8 mouse cellular contexts compared by ENCODE assay signal in the genomic region with DNA sequence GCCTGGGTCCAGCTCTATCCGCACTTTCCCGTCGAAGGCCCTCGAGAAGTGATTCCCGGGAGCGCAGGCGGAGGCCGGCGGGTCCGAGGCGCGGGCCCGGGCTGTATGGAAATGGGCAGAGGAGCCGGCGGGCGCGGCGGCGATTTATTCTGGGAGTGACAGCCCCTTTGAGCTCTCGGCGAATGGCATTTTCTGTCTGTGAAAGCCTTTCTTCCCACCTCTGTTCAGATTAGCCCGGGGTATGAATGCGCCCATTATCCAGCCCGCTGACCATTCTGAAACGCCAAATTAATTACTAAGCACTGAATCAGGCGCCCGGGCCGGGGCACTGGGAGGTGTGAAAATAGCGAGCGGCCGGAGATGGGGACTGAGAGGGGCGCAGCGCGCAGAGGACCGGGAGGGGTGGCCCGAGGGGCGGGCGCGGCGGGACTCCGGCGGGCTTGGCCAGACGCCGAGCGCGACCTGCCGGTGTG. TPM values are rescaled to one million over a fixed set of nuclear protein-coding genes. Genes with fewer than 3 reads are reported as not detected.
DNase-seq lines count a peak whose midpoint lies in the region; ATAC-seq and TF ChIP-seq lines count a peak whose summit lies in the region.

No protein-coding gene starts in this region.

- H3K9ac ChIP-seq in intestine, embryonic 14.5 days (ENCODE audit: low read length) = peak overlapping the region; percentile 48

- no peaks in the 10 kb centered on the region for H3K4me1 ChIP-seq in cerebellum, adult 2 months (ENCODE audit: control insufficient read depth, insufficient read depth, low read length)
- no peaks in the 10 kb centered on the region for H3K4me1 ChIP-seq in intestine, embryonic 14.5 days (replicated peaks; ENCODE audit: control insufficient read depth, insufficient read depth, low read length)
- peaks cover 66% of the 10 kb centered on the region for H3K4me1 ChIP-seq in midbrain, embryonic 10.5 days

- H3K4me3 ChIP-seq in cerebellum, adult 2 months (replicated peaks; ENCODE audit: insufficient read depth, low read depth, low read length) = peak overlapping the region; percentile 43
- peak overlapping the region; percentile 48 for H3K4me3 ChIP-seq in intestine, embryonic 14.5 days (ENCODE audit: low read depth, low read length)
- H3K4me3 ChIP-seq in midbrain, embryonic 10.5 days = peak overlapping the region; percentile 66

- no peak; the same call in 1 of the 2 replicates for ATAC-seq in intestine, embryonic 14.5 days (replicated peaks; ENCODE audit: low FRiP score, low TSS enrichment, low read depth)

- no peaks in the 10 kb centered on the region for H3K36me3 ChIP-seq in intestine, embryonic 14.5 days (ENCODE audit: control insufficient read depth, insufficient read depth, low read length)
- no peaks in the 10 kb centered on the region for H3K36me3 ChIP-seq in midbrain, embryonic 10.5 days

- H3K27ac ChIP-seq in cerebellum, adult 2 months (ENCODE audit: insufficient read depth, low read length) = no peak overlapping the region
- H3K27ac ChIP-seq in intestine, embryonic 14.5 days (ENCODE audit: low read depth) = no peak overlapping the region
- H3K27ac ChIP-seq in midbrain, embryonic 10.5 days (replicated peaks) = peak overlapping the region; percentile 92

- 4% methylated on average over 43 of the region's 47 CpGs for WGBS in cerebellum, adult 2 months
- WGBS in intestine, embryonic 14.5 days = 1% methylated on average over 47 of the region's 47 CpGs
- 0% methylated on average over 46 of the region's 47 CpGs for WGBS in midbrain, embryonic 10.5 days

- no peak for TF ChIP-seq POLR2A in cerebellum, adult 2 months (IDR thresholded peaks at IDR 0.05; ENCODE audit: borderline replicate concordance, insufficient read depth, low read length)

- DNase-seq in cerebellum, adult 2 months = peak; percentile 21 to 31
- no peak for DNase-seq in cerebellum, adult 8-10 months
- peak; percentile 18 for DNase-seq in thymus, postnatal 14 days
- DNase-seq in thymus, adult 18-20 months = no peak
- DNase-seq in intestine, embryonic 14.5 days (ENCODE audit: low spot score) = peak; percentile 77
- DNase-seq in midbrain, embryonic 10.5 days (ENCODE audit: low spot score) = peak; percentile 91
- no peak for DNase-seq in T-cell, adult 2 months (ENCODE audit: low spot score)
- no peak for DNase-seq in frontal cortex, postnatal 25 days (ENCODE audit: low spot score in 2 of 2)

- no peak for TF ChIP-seq CTCF in cerebellum, adult 2 months (IDR thresholded peaks at IDR 0.05; ENCODE audit: borderline replicate concordance, insufficient read depth, low read depth, low read length)

- H3K27me3 ChIP-seq in cerebellum, adult 2 months (ENCODE audit: control insufficient read depth, insufficient read depth, low read length) = peaks cover 5% of the 10 kb centered on the region; the same call in 1 of the 2 replicates
- H3K27me3 ChIP-seq in intestine, embryonic 14.5 days (replicated peaks; ENCODE audit: control insufficient read depth, insufficient read depth, low read length) = peaks cover 47% of the 10 kb centered on the region
- peaks cover 99% of the 10 kb centered on the region for H3K27me3 ChIP-seq in midbrain, embryonic 10.5 days (ENCODE audit: low read depth, poor library complexity, severe bottlenecking)

- no peaks in the 10 kb centered on the region for H3K9me3 ChIP-seq in intestine, embryonic 14.5 days (ENCODE audit: control insufficient read depth, low read length)
- H3K9me3 ChIP-seq in midbrain, embryonic 10.5 days (replicated peaks) = peaks cover 5% of the 10 kb centered on the region; the same call in 1 of the 2 replicates

- H3K4me2 ChIP-seq in intestine, embryonic 14.5 days (ENCODE audit: low read length) = peak overlapping the region; percentile 98

RNA-seq across cellular contexts. Expression of a gene that starts 1.0 kb away (rescaled TPM):
- polyA plus RNA-seq in cerebellum, adult 2 months (2012; rRNA removed) = 22.0 and 26.2 TPM in 2 replicates
- 6.2 and 6.7 TPM in 2 replicates for polyA plus RNA-seq in intestine, embryonic 14.5 days (2014; fragmentation: Nextera tagmentation; extraction: Ambion mirVana)
- 25.6 and 27.4 TPM in 2 replicates for polyA plus RNA-seq in midbrain, embryonic 10.5 days (2016; fragmentation: Nextera tagmentation; extraction: Ambion mirVana)

RNA-seq across cellular contexts. Expression of a gene that starts 32.3 kb away (rescaled TPM):
- 0.93 TPM in 2 replicates for polyA plus RNA-seq in cerebellum, adult 2 months (2012; rRNA removed)
- polyA plus RNA-seq in intestine, embryonic 14.5 days (2014; fragmentation: Nextera tagmentation; extraction: Ambion mirVana) = 0.61 and 0.78 TPM in 2 replicates
- polyA plus RNA-seq in midbrain, embryonic 10.5 days (2016; fragmentation: Nextera tagmentation; extraction: Ambion mirVana) = 0.68 and 0.90 TPM in 2 replicates

Comparison
In these comparisons a context has a peak if more than half of its experiments do, and no peak if none do; other contexts are left out.
1. DNase-seq: peak in cerebellum, adult 2 months (2 of 2), thymus, postnatal 14 days (single experiment), intestine, embryonic 14.5 days (single experiment) and midbrain, embryonic 10.5 days (single experiment); none in cerebellum, adult 8-10 months (single experiment), thymus, adult 18-20 months (0 of 2), T-cell, adult 2 months (single experiment) and frontal cortex, postnatal 25 days (0 of 2).
2. Peak in every context shown above with its lines, with median percentiles within 50 percentile points of each other: H3K4me3 ChIP-seq.